Mouse (Mus musculus) megakaryocyte, embryonic 14.5 days (primary cell): Measurements from ENCODE around the gene Aip.

Experiments used
- FLI1 ChIP-seq: IDR thresholded peaks from 2 replicates; pipeline ENCODE4 v1.6.1; 2012; ENCODE audit warnings: low read length, inconsistent platforms, mixed read lengths
- GATA1 ChIP-seq: IDR thresholded peaks from 3 replicates; pipeline ENCODE4 v1.6.1; 2012; ENCODE audit warnings: mixed read lengths, low read length, inconsistent platforms, borderline replicate concordance

- no peak for TF ChIP-seq GATA1
- TF ChIP-seq FLI1: no peak
Measured at GRCm38 (mm10) chr19:4094774-4095303, 30.8 kb downstream of the Aip start.
